ENCODE assay signal across 9 mouse cellular contexts in genomic region chr9:37932519-37932918, GRCm38 (mm10). TPM values are rescaled to one million over a fixed set of nuclear protein-coding genes. Genes with fewer than 3 reads are reported as not detected.
DNase-seq lines count a peak whose midpoint lies in the region; ATAC-seq and TF ChIP-seq lines count a peak whose summit lies in the region.
"Had no signal": no experiment of that assay in that cellular context is flagged by ENCODE, and none has a peak within 500 bp of the region (broad histone marks: within the 10 kb centered on the region; RNA-seq: fewer than 3 reads in every experiment).

No protein-coding gene starts in this region.

- peak; percentile 55 for DNase-seq in A20 (ENCODE audit: low read depth, low spot score)
- DNase-seq in R1 (ENCODE audit: low read depth, low spot score): peak; percentile 69
- peak; percentile 33 to 59 for DNase-seq in cerebellum, postnatal 4 days (ENCODE audit: low spot score in 2 of 2)
- peak; percentile 23 for DNase-seq in gastrocnemius, adult 2 months
- peak; percentile 64 for DNase-seq in kidney, adult 9 months
- peak; percentile 41 for DNase-seq in left cerebral cortex, postnatal 4 days
- peak; percentile 11 for DNase-seq in yolk sac, embryonic 10.5 days (ENCODE audit: low spot score)

- H3K4me3 ChIP-seq in gastrocnemius, adult 2 months: no peak overlapping the region
- no peak overlapping the region for H3K4me3 ChIP-seq in neural tube, embryonic 13.5 days

- WGBS in neural tube, embryonic 13.5 days: 8% methylated on average over 11 of the region's 11 CpGs

- no peaks in the 10 kb centered on the region for H3K36me3 ChIP-seq in neural tube, embryonic 13.5 days

- intact Hi-C loops in gastrocnemius, adult 2 months (cut with DNase I): no loop called here
- intact Hi-C loops in left cerebral cortex, postnatal 4 days (cut with DNase I): loop anchor here (10.0 kb wide), 3 partner anchors 378 to 498 kb away; partner anchors contain the start of genes Nrgn, Robo3 and Siae

- H3K4me2 ChIP-seq in neural tube, embryonic 13.5 days: no peak overlapping the region

- H3K27ac ChIP-seq in gastrocnemius, adult 2 months: no peak overlapping the region
- no peak overlapping the region for H3K27ac ChIP-seq in neural tube, embryonic 13.5 days (replicated peaks)

- no peaks in the 10 kb centered on the region for H3K27me3 ChIP-seq in neural tube, embryonic 13.5 days

- ATAC-seq in neural tube, embryonic 13.5 days (ENCODE audit: low read depth): peak; percentile 77; the same call in 1 of the 2 replicates

- peak; percentile 74 for TF ChIP-seq CTCF in gastrocnemius, adult 2 months (IDR thresholded peaks at IDR 0.05)

- H3K9me3 ChIP-seq in neural tube, embryonic 13.5 days: no peaks in the 10 kb centered on the region

- H3K9ac ChIP-seq in neural tube, embryonic 13.5 days: no peak overlapping the region

- H3K4me1 ChIP-seq in neural tube, embryonic 13.5 days (replicated peaks): no peaks in the 10 kb centered on the region

RNA-seq across cellular contexts. Expression of gene Olfr878, which starts 14.9 kb away (rescaled TPM):
- not detected for total RNA-seq in gastrocnemius, adult 2 months (2021)
- not detected for total RNA-seq in left cerebral cortex, postnatal 4 days (2021)
- polyA plus RNA-seq in neural tube, embryonic 13.5 days (2015; fragmentation: Nextera tagmentation; extraction: Ambion mirVana): not detected in 2 replicates
- polyA plus RNA-seq: gonadal fat pad, adult 2 months had no signal

RNA-seq across cellular contexts. Expression of gene Olfr145, which starts 36.0 kb away (rescaled TPM):
- not detected for total RNA-seq in gastrocnemius, adult 2 months (2021)
- not detected for total RNA-seq in left cerebral cortex, postnatal 4 days (2021)
- polyA plus RNA-seq in neural tube, embryonic 13.5 days (2015; fragmentation: Nextera tagmentation; extraction: Ambion mirVana): not detected in 2 replicates
- polyA plus RNA-seq: gonadal fat pad, adult 2 months had no signal

RNA-seq across cellular contexts. Expression of gene Olfr881, which starts 59.1 kb away (rescaled TPM):
- not detected for total RNA-seq in gastrocnemius, adult 2 months (2021)
- not detected for total RNA-seq in left cerebral cortex, postnatal 4 days (2021)
- not detected in 2 replicates for polyA plus RNA-seq in neural tube, embryonic 13.5 days (2015; fragmentation: Nextera tagmentation; extraction: Ambion mirVana)
- polyA plus RNA-seq: gonadal fat pad, adult 2 months had no signal

Comparison
In these comparisons a context has a peak if more than half of its experiments do, and no peak if none do; other contexts are left out.
1. DNase-seq: peak in every context shown above with its lines; median percentile 69 in R1; 64 in kidney, adult 9 months; 55 in A20; 46 in cerebellum, postnatal 4 days; 41 in left cerebral cortex, postnatal 4 days; 23 in gastrocnemius, adult 2 months; 11 in yolk sac, embryonic 10.5 days.